Mouse (Mus musculus) v-Abl transformed pro-B cells (cell line): ENCODE data around the gene Heatr6.

ENCODE experiments used
- in situ Hi-C, 2 experiments: fragments of 400-800 bp; cut with MboI; formaldehyde crosslinking; loops; one replicate each; pipeline ENCODE4 v1.15.1; 2025; ENCODE audit not compliant: unreplicated experiment in 2 of 2

The Heatr6 gene

GRCm38 (mm10) chr11:83753581-83754181 is at the start of gene Heatr6:
Heatr6 (plus strand) TSS chr11:83753696.
- in situ Hi-C loops = no loop called here

- in situ Hi-C loops = no loop called here
Measured at GRCm38 (mm10) chr11:83703705-83704104, 49.8 kb upstream of the Heatr6 start, which contains the start of gene Wfdc17. Wfdc17 (plus strand) TSS chr11:83703991.

- in situ Hi-C loops = no loop called here
Measured at GRCm38 (mm10) chr11:83708715-83709114, 44.8 kb upstream of the Heatr6 start, which contains the start of gene Wfdc18. Wfdc18 (plus strand) TSS chr11:83709015.

- in situ Hi-C loops = no loop called here
Measured at GRCm38 (mm10) chr11:83709683-83710082, 43.8 kb upstream of the Heatr6 start.

- in situ Hi-C loops = no loop called here
Measured at GRCm38 (mm10) chr11:83712671-83713070, 40.8 kb upstream of the Heatr6 start.

- in situ Hi-C loops = no loop called here
Measured at GRCm38 (mm10) chr11:83713925-83714324, 39.6 kb upstream of the Heatr6 start.

- in situ Hi-C loops = no loop called here
Measured at GRCm38 (mm10) chr11:83717042-83717665, 36.3 kb upstream of the Heatr6 start.

- in situ Hi-C loops = no loop called here
Measured at GRCm38 (mm10) chr11:83720766-83721165, 32.7 kb upstream of the Heatr6 start.

- in situ Hi-C loops = no loop called here
Measured at GRCm38 (mm10) chr11:83728757-83729432, 24.6 kb upstream of the Heatr6 start.

- in situ Hi-C loops = loop anchor here in 1 of 2 experiments (5.0 kb wide), 2 partner anchors 94 to 179 kb away; no protein-coding TSS in a partner anchor
Measured at GRCm38 (mm10) chr11:83731116-83731515, 22.4 kb upstream of the Heatr6 start.

- in situ Hi-C loops = loop anchor here in 1 of 2 experiments (5.0 kb wide), 2 partner anchors 96 to 181 kb away; no protein-coding TSS in a partner anchor
Measured at GRCm38 (mm10) chr11:83733071-83733640, 20.3 kb upstream of the Heatr6 start.

- in situ Hi-C loops = loop anchor here in 1 of 2 experiments (5.0 kb wide), 2 partner anchors 97 to 182 kb away; no protein-coding TSS in a partner anchor
Measured at GRCm38 (mm10) chr11:83734215-83734614, 19.3 kb upstream of the Heatr6 start.

GRCm38 (mm10) chr11:83735881-83736280 is 17.6 kb upstream of the Heatr6 start:
- in situ Hi-C loops = loop anchor here (5.0 kb wide), 3 partner anchors 99 to 299 kb away; partner anchors contain the start of gene 1700020L24Rik (in 2 of the 2)

- in situ Hi-C loops = loop anchor here (5.0 kb wide), 3 partner anchors 100 to 300 kb away; partner anchors contain the start of gene 1700020L24Rik (in 2 of the 2)
Measured at GRCm38 (mm10) chr11:83737109-83737558, 16.4 kb upstream of the Heatr6 start.

GRCm38 (mm10) chr11:83739241-83739640 is 14.3 kb upstream of the Heatr6 start:
- in situ Hi-C loops = loop anchor here (5.0 kb wide), 3 partner anchors 102 to 302 kb away; partner anchors contain the start of gene 1700020L24Rik (in 2 of the 2)

GRCm38 (mm10) chr11:83740443-83740991 is 13.0 kb upstream of the Heatr6 start:
- in situ Hi-C loops = no loop called here

GRCm38 (mm10) chr11:83741841-83742240 is 11.7 kb upstream of the Heatr6 start:
- in situ Hi-C loops = no loop called here

GRCm38 (mm10) chr11:83742731-83743355 is 10.7 kb upstream of the Heatr6 start:
- in situ Hi-C loops = no loop called here

GRCm38 (mm10) chr11:83743525-83743924 is 10.0 kb upstream of the Heatr6 start:
- in situ Hi-C loops = no loop called here

- in situ Hi-C loops = no loop called here
Measured at GRCm38 (mm10) chr11:83746152-83746551, 7.3 kb upstream of the Heatr6 start.
